Mouse (Mus musculus): ENCODE measurements around the gene Scd1.

DNA sequence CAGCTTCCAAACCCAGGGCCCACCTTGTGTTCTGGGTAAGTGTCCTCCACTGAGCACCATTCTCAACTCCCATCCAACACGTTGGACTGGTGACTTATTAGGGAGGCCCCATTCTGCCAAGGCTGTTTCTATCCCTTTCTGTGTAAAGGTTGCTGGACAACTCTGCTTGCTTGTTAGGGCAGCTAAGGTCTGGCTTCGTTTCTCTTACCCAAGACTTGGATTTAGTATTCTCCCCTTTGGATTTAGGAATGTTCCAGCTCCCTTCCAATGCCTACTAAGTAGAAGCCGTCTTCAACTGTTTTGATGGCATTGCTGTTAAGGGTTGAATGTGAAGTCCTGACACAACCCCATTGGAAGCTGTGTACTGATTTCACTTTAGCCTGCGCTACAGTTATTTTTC is 40.2 kb upstream of the Scd1 start:
- no peak for TF ChIP-seq TBP (IDR thresholded peaks at IDR 0.05; ENCODE audit: low read depth, low read length)
- no peak for TF ChIP-seq USF2 (IDR thresholded peaks at IDR 0.05; ENCODE audit: borderline replicate concordance in 1 of 2, insufficient read depth in 1 of 2, low read depth in 1 of 2, low read length in 2 of 2)
- no peak for TF ChIP-seq CTCF (IDR thresholded peaks at IDR 0.05 in 2 of 3, conservative IDR thresholded peaks at IDR 0.05 in 1 of 3; ENCODE audit: control insufficient read depth in 1 of 3, insufficient read depth in 1 of 3, low read depth in 2 of 3, low read length in 3 of 3, poor library complexity in 1 of 3, severe bottlenecking in 1 of 3)
- TF ChIP-seq SIN3A (IDR thresholded peaks at IDR 0.05; ENCODE audit: low read length): no peak
- TF ChIP-seq MAZ (IDR thresholded peaks at IDR 0.05; ENCODE audit: low read depth, low read length): no peak
- no peak for TF ChIP-seq CHD2 (IDR thresholded peaks at IDR 0.05; ENCODE audit: low read length)
- TF ChIP-seq POLR2A (IDR thresholded peaks at IDR 0.05; ENCODE audit: control insufficient read depth in 1 of 2, insufficient read depth in 1 of 2, low read depth in 1 of 2, low read length in 2 of 2, poor library complexity in 1 of 2): no peak
- TF ChIP-seq ZNF384 (IDR thresholded peaks at IDR 0.05; ENCODE audit: low read depth, low read length): no peak
- TF ChIP-seq ZC3H11A (IDR thresholded peaks at IDR 0.05; ENCODE audit: low read depth, low read length): no peak
- no peak for TF ChIP-seq MAFK (IDR thresholded peaks at IDR 0.05; ENCODE audit: borderline replicate concordance, low read depth, low read length)
- TF ChIP-seq MYB (IDR thresholded peaks at IDR 0.05; ENCODE audit: low read depth, low read length): no peak
- TF ChIP-seq ELF1 (IDR thresholded peaks at IDR 0.05; ENCODE audit: low read depth, low read length): no peak
- no peak for TF ChIP-seq TCF12 (IDR thresholded peaks at IDR 0.05; ENCODE audit: low read depth, low read length)
- no peak for TF ChIP-seq POLR2AphosphoS2 (IDR thresholded peaks at IDR 0.05; ENCODE audit: low read length)
